Mouse (Mus musculus) spleen, postnatal 36 days (tissue): ENCODE data around the gene Rps25.

ENCODE experiments used
- DNase-seq, 2 experiments: peaks; one replicate each; pipeline ENCODE4 v3.0.0; 2022; ENCODE audit warnings: low spot score in 2 of 2, mixed read lengths in 1 of 2

Gene Rps25

DNA sequence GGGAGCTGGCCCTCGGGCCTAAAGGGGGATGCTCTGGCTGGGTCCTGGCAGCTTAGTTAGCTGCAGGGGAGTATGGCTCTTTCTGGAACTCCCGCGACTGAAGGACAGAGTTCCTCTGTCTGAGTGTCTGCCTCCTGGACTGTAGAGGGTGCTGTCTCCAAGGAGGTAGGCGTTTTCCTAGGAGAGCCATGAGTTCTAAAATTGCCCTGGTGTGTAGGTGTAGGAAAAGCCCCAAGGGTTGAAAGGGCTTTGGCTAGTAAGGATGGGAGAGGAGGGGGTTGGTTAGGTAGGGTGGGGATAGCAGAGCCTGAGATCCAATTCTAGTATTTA is 47.9 kb downstream of the Rps25 start, which contains the start of gene Upk2:
TSS of gene Upk2 (minus strand) at position 86 of the 330 bp plus-strand sequence.
- DNase-seq, result no peak

DNA sequence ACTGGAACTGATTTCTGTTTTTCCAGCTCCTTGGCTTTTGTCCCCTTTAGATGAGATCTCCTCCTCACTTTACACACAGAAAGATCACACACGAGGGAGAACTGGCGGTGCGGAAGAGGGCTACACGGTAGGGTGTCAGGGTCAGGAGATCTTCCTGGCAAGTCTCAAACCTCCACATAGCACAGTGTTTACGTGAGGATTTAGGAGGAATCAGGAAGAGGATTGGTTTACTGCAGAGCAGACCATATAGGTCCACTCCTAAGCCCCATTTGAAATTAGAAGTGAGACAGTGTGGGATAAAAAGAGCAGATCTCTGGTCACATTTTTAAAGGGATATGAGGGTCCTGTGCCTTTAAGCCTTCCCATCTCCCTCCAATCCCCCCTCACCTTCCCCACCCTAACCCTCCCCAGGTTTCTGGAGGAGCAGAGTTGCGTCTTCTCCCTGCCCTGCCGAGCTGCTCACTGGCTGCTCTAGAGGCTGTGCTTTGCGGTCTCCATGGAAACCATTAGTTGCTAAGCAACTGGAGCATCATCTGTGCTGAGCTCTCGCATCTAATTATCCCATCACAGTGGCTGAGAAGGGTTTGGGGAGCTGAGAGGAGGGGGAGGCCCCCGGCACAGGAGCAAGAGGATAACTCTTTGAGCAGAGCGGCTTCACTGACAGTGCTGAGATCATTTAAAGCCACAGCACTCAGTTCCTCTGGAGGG is 50.2 kb downstream of the Rps25 start:
- DNase-seq, result no peak
